Mouse (Mus musculus) right cerebral cortex, postnatal 4 days (tissue): ENCODE results near the gene Lgals3bp.

Experiments used
- DNase-seq: peaks from one replicate; pipeline ENCODE4 v3.0.0-alpha.2; 2022

Lgals3bp gene

GRCm38 (mm10) chr11:118401760-118402280 is at the start of gene Lgals3bp:
Lgals3bp (minus strand) TSS chr11:118402092.
- DNase-seq, result peak; percentile 36

GRCm38 (mm10) chr11:118451211-118451610 is 49.3 kb upstream of the Lgals3bp start:
- no peak for DNase-seq

- no peak for DNase-seq
Observed at GRCm38 (mm10) chr11:118448385-118448784, 46.5 kb upstream of the Lgals3bp start.

- no peak for DNase-seq
Observed at GRCm38 (mm10) chr11:118447346-118447745, 45.5 kb upstream of the Lgals3bp start.

GRCm38 (mm10) chr11:118445843-118446242 is 44.0 kb upstream of the Lgals3bp start:
- peak; percentile 71 for DNase-seq

- peak; percentile 80 for DNase-seq
Observed at GRCm38 (mm10) chr11:118443201-118443970, 41.5 kb upstream of the Lgals3bp start.

GRCm38 (mm10) chr11:118442691-118443090 is 40.8 kb upstream of the Lgals3bp start:
- DNase-seq, result no peak

- DNase-seq, result no peak
Observed at GRCm38 (mm10) chr11:118438665-118439414, 36.9 kb upstream of the Lgals3bp start.

- DNase-seq, result peak; percentile 53
Observed at GRCm38 (mm10) chr11:118436471-118436935, 34.6 kb upstream of the Lgals3bp start.

- no peak for DNase-seq
Observed at GRCm38 (mm10) chr11:118434093-118434492, 32.2 kb upstream of the Lgals3bp start.

- no peak for DNase-seq
Observed at GRCm38 (mm10) chr11:118433398-118433868, 31.5 kb upstream of the Lgals3bp start.

GRCm38 (mm10) chr11:118431100-118431948 is 29.4 kb upstream of the Lgals3bp start:
- no peak for DNase-seq

GRCm38 (mm10) chr11:118430291-118430885 is 28.5 kb upstream of the Lgals3bp start:
- DNase-seq, result no peak

- DNase-seq, result no peak
Observed at GRCm38 (mm10) chr11:118428944-118429709, 27.2 kb upstream of the Lgals3bp start.

- DNase-seq, result no peak
Observed at GRCm38 (mm10) chr11:118428460-118428868, 26.6 kb upstream of the Lgals3bp start.

- no peak for DNase-seq
Observed at GRCm38 (mm10) chr11:118427986-118428385, 26.1 kb upstream of the Lgals3bp start, which contains the start of gene C1qtnf1. C1qtnf1 (plus strand) TSS chr11:118428203.

- no peak for DNase-seq
Observed at GRCm38 (mm10) chr11:118427266-118427779, 25.4 kb upstream of the Lgals3bp start.

- DNase-seq, result no peak
Observed at GRCm38 (mm10) chr11:118426765-118427164, 24.9 kb upstream of the Lgals3bp start.

GRCm38 (mm10) chr11:118424621-118425335 is 22.9 kb upstream of the Lgals3bp start:
- DNase-seq, result no peak

- peak; percentile 91 for DNase-seq
Observed at GRCm38 (mm10) chr11:118423266-118423971, 21.5 kb upstream of the Lgals3bp start.
